Mouse (Mus musculus) neutrophil, adult 65 days (primary cell): ENCODE measurements around the gene Mta3. TPM values are rescaled to one million over a fixed set of nuclear protein-coding genes. Genes with fewer than 3 reads are reported as not detected.

Experiments used
- total RNA-seq: library from RNA; stranded (reverse); gene quantifications from 2 replicates; pipeline ENCODE4 v1.2.4, GENCODE M21; 2023

Gene Mta3
- 28.1 and 28.2 TPM in 2 replicates for total RNA-seq

GRCm38 (mm10) chr17:83706116-83706593 lies at the start of gene Mta3:
Gene Mta3, plus strand, starts transcription at chr17:83706163.

DNA sequence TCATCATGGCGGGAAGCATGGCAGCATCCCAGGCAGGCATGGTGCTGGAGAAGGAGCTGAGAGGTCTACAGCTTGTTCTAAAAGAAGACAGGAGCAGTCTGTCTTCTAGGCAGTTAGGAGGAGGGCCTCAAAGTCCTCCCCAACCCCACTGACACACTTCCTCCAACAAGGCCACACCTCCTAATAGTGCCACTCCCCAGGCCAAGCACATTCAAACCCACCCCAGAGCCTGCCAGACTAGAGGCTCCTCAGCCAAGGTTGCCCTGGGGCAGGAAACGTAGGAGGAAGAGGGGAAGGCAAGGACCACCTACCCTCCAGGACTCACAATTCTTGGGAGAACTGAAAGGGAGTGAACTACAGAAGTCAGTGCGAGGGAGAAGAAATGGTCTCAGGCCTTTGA lies 141.9 kb downstream of the Mta3 start, which contains the start of gene Haao:
TSS of gene Haao (minus strand) at position 149 of the 400 bp plus-strand sequence.

Other genes starting within 250 kb of the Mta3 start
- 103 and 114 TPM in 2 replicates for gene Cox7a2l, start 188.8 kb upstream of the Mta3 start, total RNA-seq
- gene Kcng3, start 74.3 kb upstream of the Mta3 start, total RNA-seq, result not detected in 2 replicates
- 31.7 and 35.6 TPM in 2 replicates for gene Haao, start 141.8 kb downstream of the Mta3 start, total RNA-seq